12 mouse cellular contexts compared by ENCODE assay signal in genomic region chr1:79752015-79752695, GRCm38 (mm10). TPM values are rescaled to one million over a fixed set of nuclear protein-coding genes. Genes with fewer than 3 reads are reported as not detected.
DNase-seq lines count a peak whose midpoint lies in the region; ATAC-seq and TF ChIP-seq lines count a peak whose summit lies in the region.
"Had no signal": no experiment of that assay in that cellular context is flagged by ENCODE, and none has a peak within 500 bp of the region (broad histone marks: within the 10 kb centered on the region; RNA-seq: fewer than 3 reads in every experiment).

No protein-coding gene starts in this region.

- H3K9ac ChIP-seq in heart, embryonic 13.5 days, result no peak overlapping the region
- no peak overlapping the region for H3K9ac ChIP-seq in stomach, embryonic 15.5 days
- no peak overlapping the region for H3K9ac ChIP-seq in stomach, postnatal 0 days (ENCODE audit: low read length)
- no peak overlapping the region for H3K9ac ChIP-seq in liver, embryonic 11.5 days (ENCODE audit: low read depth, low read length)
- no peak overlapping the region for H3K9ac ChIP-seq in forebrain, postnatal 0 days
- H3K9ac ChIP-seq in forebrain, embryonic 14.5 days (ENCODE audit: low read length), result no peak overlapping the region
- H3K9ac ChIP-seq: embryonic facial prominence, embryonic 13.5 days; hindbrain, embryonic 15.5 days; limb, embryonic 15.5 days had no signal

- no peaks in the 10 kb centered on the region for H3K27me3 ChIP-seq in heart, embryonic 13.5 days (replicated peaks)
- H3K27me3 ChIP-seq in heart, embryonic 10.5 days (ENCODE audit: insufficient read depth, poor library complexity, severe bottlenecking), result no peaks in the 10 kb centered on the region
- H3K27me3 ChIP-seq in stomach, embryonic 15.5 days (replicated peaks), result no peaks in the 10 kb centered on the region
- no peaks in the 10 kb centered on the region for H3K27me3 ChIP-seq in stomach, postnatal 0 days (ENCODE audit: control insufficient read depth, insufficient read depth, low read length)
- H3K27me3 ChIP-seq in liver, embryonic 11.5 days (replicated peaks; ENCODE audit: control insufficient read depth, insufficient read depth, low read length), result no peaks in the 10 kb centered on the region
- no peaks in the 10 kb centered on the region for H3K27me3 ChIP-seq in forebrain, postnatal 0 days (ENCODE audit: insufficient read depth, low read length)
- no peaks in the 10 kb centered on the region for H3K27me3 ChIP-seq in forebrain, embryonic 14.5 days (replicated peaks; ENCODE audit: control insufficient read depth, insufficient read depth, low read length)
- H3K27me3 ChIP-seq: embryonic facial prominence, embryonic 13.5 days; hindbrain, embryonic 15.5 days; limb, embryonic 15.5 days had no signal

- no peak for DNase-seq in heart, embryonic 10.5 days (ENCODE audit: low spot score)
- no peak for DNase-seq in stomach, postnatal 0 days (ENCODE audit: low spot score)
- DNase-seq in liver, embryonic 11.5 days (ENCODE audit: low spot score), result no peak
- no peak for DNase-seq in forebrain, postnatal 0 days
- DNase-seq in thymus, postnatal 10 days (ENCODE audit: low spot score in 2 of 2), result no peak
- no peak for DNase-seq in forebrain, embryonic 14.5 days (ENCODE audit: low spot score)
- DNase-seq: cerebellum, adult 18-20 months had no signal

- H3K4me3 ChIP-seq in heart, embryonic 13.5 days, result no peak overlapping the region
- no peak overlapping the region for H3K4me3 ChIP-seq in heart, embryonic 10.5 days
- no peak overlapping the region for H3K4me3 ChIP-seq in stomach, embryonic 15.5 days (replicated peaks)
- no peak overlapping the region for H3K4me3 ChIP-seq in stomach, postnatal 0 days (ENCODE audit: low read depth, low read length)
- no peak overlapping the region for H3K4me3 ChIP-seq in liver, embryonic 11.5 days (ENCODE audit: low read depth, low read length)
- H3K4me3 ChIP-seq in forebrain, postnatal 0 days (ENCODE audit: low read depth, low read length), result no peak overlapping the region
- no peak overlapping the region for H3K4me3 ChIP-seq in forebrain, embryonic 14.5 days (ENCODE audit: low read depth, low read length)
- H3K4me3 ChIP-seq: embryonic facial prominence, embryonic 13.5 days; hindbrain, embryonic 15.5 days; limb, embryonic 15.5 days had no signal

- H3K4me1 ChIP-seq in heart, embryonic 13.5 days, result peaks cover 49% of the 10 kb centered on the region
- H3K4me1 ChIP-seq in heart, embryonic 10.5 days, result peaks cover 35% of the 10 kb centered on the region
- H3K4me1 ChIP-seq in stomach, embryonic 15.5 days, result no peaks in the 10 kb centered on the region
- H3K4me1 ChIP-seq in stomach, postnatal 0 days (replicated peaks; ENCODE audit: control insufficient read depth, insufficient read depth), result no peaks in the 10 kb centered on the region
- peaks cover 6% of the 10 kb centered on the region; the same call in 1 of the 2 replicates for H3K4me1 ChIP-seq in liver, embryonic 11.5 days (replicated peaks; ENCODE audit: control insufficient read depth, insufficient read depth, low read length)
- no peaks in the 10 kb centered on the region for H3K4me1 ChIP-seq in forebrain, postnatal 0 days (ENCODE audit: insufficient read depth)
- no peaks in the 10 kb centered on the region for H3K4me1 ChIP-seq in forebrain, embryonic 14.5 days (ENCODE audit: control insufficient read depth, insufficient read depth, low read length)

- no peak overlapping the region for H3K4me2 ChIP-seq in heart, embryonic 13.5 days
- no peak overlapping the region for H3K4me2 ChIP-seq in stomach, embryonic 15.5 days
- H3K4me2 ChIP-seq in stomach, postnatal 0 days (replicated peaks; ENCODE audit: low read depth), result no peak overlapping the region
- no peak overlapping the region for H3K4me2 ChIP-seq in liver, embryonic 11.5 days
- no peak overlapping the region for H3K4me2 ChIP-seq in forebrain, postnatal 0 days (ENCODE audit: low read depth)
- H3K4me2 ChIP-seq in forebrain, embryonic 14.5 days (ENCODE audit: low read length), result no peak overlapping the region
- H3K4me2 ChIP-seq: embryonic facial prominence, embryonic 13.5 days; hindbrain, embryonic 15.5 days; limb, embryonic 15.5 days had no signal

- 79% methylated on average over 7 of the region's 7 CpGs for WGBS in heart, embryonic 13.5 days
- WGBS in heart, embryonic 10.5 days, result 66% methylated on average over 7 of the region's 7 CpGs
- WGBS in stomach, embryonic 15.5 days, result 64% methylated on average over 7 of the region's 7 CpGs
- 62% methylated on average over 7 of the region's 7 CpGs for WGBS in stomach, postnatal 0 days
- 54% methylated on average over 7 of the region's 7 CpGs for WGBS in liver, embryonic 11.5 days
- 86% methylated on average over 7 of the region's 7 CpGs for WGBS in forebrain, postnatal 0 days
- WGBS in forebrain, embryonic 14.5 days, result 89% methylated on average over 7 of the region's 7 CpGs

- no peaks in the 10 kb centered on the region for H3K36me3 ChIP-seq in heart, embryonic 13.5 days
- no peaks in the 10 kb centered on the region for H3K36me3 ChIP-seq in heart, embryonic 10.5 days
- no peaks in the 10 kb centered on the region for H3K36me3 ChIP-seq in stomach, embryonic 15.5 days
- H3K36me3 ChIP-seq in stomach, postnatal 0 days (ENCODE audit: control insufficient read depth, insufficient read depth, low read length), result no peaks in the 10 kb centered on the region
- H3K36me3 ChIP-seq in liver, embryonic 11.5 days (ENCODE audit: control insufficient read depth, insufficient read depth, low read length), result no peaks in the 10 kb centered on the region
- H3K36me3 ChIP-seq in forebrain, postnatal 0 days (ENCODE audit: insufficient read depth), result no peaks in the 10 kb centered on the region; the same call in 1 of the 2 replicates
- H3K36me3 ChIP-seq in forebrain, embryonic 14.5 days (ENCODE audit: control insufficient read depth, insufficient read depth, low read length), result no peaks in the 10 kb centered on the region
- H3K36me3 ChIP-seq: embryonic facial prominence, embryonic 13.5 days; hindbrain, embryonic 15.5 days had no signal

- no peak for ATAC-seq in heart, embryonic 13.5 days (ENCODE audit: extremely low read depth, insufficient number of reproducible peaks, low FRiP score, low TSS enrichment)
- no peak for ATAC-seq in stomach, embryonic 15.5 days (ENCODE audit: insufficient read depth, low FRiP score, low read depth)
- no peak for ATAC-seq in stomach, postnatal 0 days (ENCODE audit: low FRiP score, low TSS enrichment)
- no peak for ATAC-seq in liver, embryonic 11.5 days (replicated peaks; ENCODE audit: low FRiP score)
- ATAC-seq in forebrain, postnatal 0 days, result no peak
- ATAC-seq in forebrain, embryonic 14.5 days, result no peak

- no peaks in the 10 kb centered on the region for H3K9me3 ChIP-seq in heart, embryonic 13.5 days
- no peaks in the 10 kb centered on the region for H3K9me3 ChIP-seq in heart, embryonic 10.5 days
- H3K9me3 ChIP-seq in stomach, embryonic 15.5 days, result no peaks in the 10 kb centered on the region
- H3K9me3 ChIP-seq in stomach, postnatal 0 days (ENCODE audit: control insufficient read depth, low read length), result no peaks in the 10 kb centered on the region
- no peaks in the 10 kb centered on the region for H3K9me3 ChIP-seq in liver, embryonic 11.5 days (ENCODE audit: control insufficient read depth, low read length)
- no peaks in the 10 kb centered on the region for H3K9me3 ChIP-seq in forebrain, postnatal 0 days (ENCODE audit: low read length)
- no peaks in the 10 kb centered on the region for H3K9me3 ChIP-seq in forebrain, embryonic 14.5 days (replicated peaks; ENCODE audit: control insufficient read depth, low read length)
- H3K9me3 ChIP-seq: embryonic facial prominence, embryonic 13.5 days; hindbrain, embryonic 15.5 days; limb, embryonic 15.5 days had no signal

- no peak for TF ChIP-seq EP300 in stomach, postnatal 0 days (optimal IDR thresholded peaks at IDR 0.05)

- no peak for TF ChIP-seq CTCF in stomach, postnatal 0 days (IDR thresholded peaks at IDR 0.05; ENCODE audit: low read depth)
- no peak for TF ChIP-seq CTCF in forebrain, postnatal 0 days (IDR thresholded peaks at IDR 0.05; ENCODE audit: low read depth)

- H3K27ac ChIP-seq in heart, embryonic 13.5 days (replicated peaks), result peak overlapping the region; percentile 70; the same call in 1 of the 2 replicates
- H3K27ac ChIP-seq in heart, embryonic 10.5 days, result no peak overlapping the region
- 0 out of 2 replicates have a peak overlapping the region, but pooled peaks have one; percentile 3 for H3K27ac ChIP-seq in stomach, embryonic 15.5 days
- no peak overlapping the region for H3K27ac ChIP-seq in stomach, postnatal 0 days (replicated peaks)
- H3K27ac ChIP-seq in liver, embryonic 11.5 days (ENCODE audit: low read depth, low read length), result peak overlapping the region; percentile 38; the same call in 1 of the 2 replicates
- H3K27ac ChIP-seq in forebrain, postnatal 0 days (ENCODE audit: low read depth, low read length), result no peak overlapping the region; the same call in 1 of the 2 replicates
- H3K27ac ChIP-seq in forebrain, embryonic 14.5 days (ENCODE audit: low read depth, low read length), result no peak overlapping the region
- H3K27ac ChIP-seq: hindbrain, embryonic 15.5 days; limb, embryonic 15.5 days had no signal

RNA-seq across cellular contexts. Expression of gene Mrpl44, which starts 23.7 kb away (rescaled TPM):
- polyA plus RNA-seq in heart, embryonic 13.5 days (2015; fragmentation: Nextera tagmentation; extraction: Ambion mirVana), result 43.3 and 49.1 TPM in 2 replicates
- polyA plus RNA-seq in heart, embryonic 10.5 days (2016; fragmentation: Nextera tagmentation; extraction: Ambion mirVana), result 53.1 and 58.9 TPM in 2 replicates
- polyA plus RNA-seq in stomach, embryonic 15.5 days (2015; fragmentation: Nextera tagmentation; extraction: Ambion mirVana), result 50.4 and 51.3 TPM in 2 replicates
- 36.4 and 37.7 TPM in 2 replicates for polyA plus RNA-seq in stomach, postnatal 0 days (2015; fragmentation: Nextera tagmentation; extraction: Ambion mirVana)
- polyA plus RNA-seq in liver, embryonic 11.5 days (2014; fragmentation: Nextera tagmentation; extraction: Ambion mirVana), result 49.6 and 51.0 TPM in 2 replicates
- 37.3 and 46.5 TPM in 2 replicates for total RNA-seq in forebrain, postnatal 0 days (2014; rRNA removed)
- polyA plus RNA-seq in forebrain, postnatal 0 days (2015; fragmentation: Nextera tagmentation; extraction: Ambion mirVana), result 33.3 and 34.8 TPM in 2 replicates
- 42.7 and 46.6 TPM in 2 replicates for polyA plus RNA-seq in forebrain, embryonic 14.5 days (2014; fragmentation: Nextera tagmentation; extraction: Ambion mirVana)

RNA-seq across cellular contexts. Expression of gene Wdfy1, which starts 23.8 kb away (rescaled TPM):
- 30.1 and 31.8 TPM in 2 replicates for polyA plus RNA-seq in heart, embryonic 13.5 days (2015; fragmentation: Nextera tagmentation; extraction: Ambion mirVana)
- 25.1 and 25.5 TPM in 2 replicates for polyA plus RNA-seq in heart, embryonic 10.5 days (2016; fragmentation: Nextera tagmentation; extraction: Ambion mirVana)
- 32.8 and 36.8 TPM in 2 replicates for polyA plus RNA-seq in stomach, embryonic 15.5 days (2015; fragmentation: Nextera tagmentation; extraction: Ambion mirVana)
- polyA plus RNA-seq in stomach, postnatal 0 days (2015; fragmentation: Nextera tagmentation; extraction: Ambion mirVana), result 29.6 and 32.6 TPM in 2 replicates
- polyA plus RNA-seq in liver, embryonic 11.5 days (2014; fragmentation: Nextera tagmentation; extraction: Ambion mirVana), result 25.0 and 28.2 TPM in 2 replicates
- total RNA-seq in forebrain, postnatal 0 days (2014; rRNA removed), result 69.2 and 90.1 TPM in 2 replicates
- 47.0 and 72.8 TPM in 2 replicates for polyA plus RNA-seq in forebrain, postnatal 0 days (2015; fragmentation: Nextera tagmentation; extraction: Ambion mirVana)
- polyA plus RNA-seq in forebrain, embryonic 14.5 days (2014; fragmentation: Nextera tagmentation; extraction: Ambion mirVana), result 69.8 and 75.5 TPM in 2 replicates

Comparison
In these comparisons a context has a peak if more than half of its experiments do, and no peak if none do; other contexts are left out.
1. H3K27ac ChIP-seq: peak in heart, embryonic 13.5 days (single experiment), stomach, embryonic 15.5 days (single experiment) and liver, embryonic 11.5 days (single experiment); none in heart, embryonic 10.5 days (single experiment), stomach, postnatal 0 days (single experiment), forebrain, postnatal 0 days (single experiment) and forebrain, embryonic 14.5 days (single experiment).